In genomic region chr1:135085296-135085871, GRCm38 (mm10) we compare ENCODE assay signal across 11 mouse cellular contexts. TPM values are rescaled to one million over a fixed set of nuclear protein-coding genes. Genes with fewer than 3 reads are reported as not detected.
DNase-seq lines count a peak whose midpoint lies in the region; ATAC-seq and TF ChIP-seq lines count a peak whose summit lies in the region.
"Had no signal": no experiment of that assay in that cellular context is flagged by ENCODE, and none has a peak within 500 bp of the region (broad histone marks: within the 10 kb centered on the region; RNA-seq: fewer than 3 reads in every experiment).

No protein-coding gene starts in this region.

- no peak for TF ChIP-seq CTCF in stomach, postnatal 0 days (IDR thresholded peaks at IDR 0.05; ENCODE audit: low read depth)
- no peak for TF ChIP-seq CTCF in lung, adult 2 months (IDR thresholded peaks at IDR 0.05; ENCODE audit: insufficient read depth, low read length)

- no peaks in the 10 kb centered on the region for H3K36me3 ChIP-seq in lung, embryonic 15.5 days
- no peaks in the 10 kb centered on the region for H3K36me3 ChIP-seq in intestine, embryonic 16.5 days (ENCODE audit: control insufficient read depth, insufficient read depth, low read length)
- H3K36me3 ChIP-seq in stomach, postnatal 0 days (ENCODE audit: control insufficient read depth, insufficient read depth, low read length), result no peaks in the 10 kb centered on the region

- H3K4me1 ChIP-seq in lung, embryonic 15.5 days, result no peaks in the 10 kb centered on the region
- H3K4me1 ChIP-seq in intestine, embryonic 16.5 days (ENCODE audit: control insufficient read depth, insufficient read depth, low read length), result no peaks in the 10 kb centered on the region
- H3K4me1 ChIP-seq in stomach, postnatal 0 days (replicated peaks; ENCODE audit: control insufficient read depth, insufficient read depth), result no peaks in the 10 kb centered on the region
- no peaks in the 10 kb centered on the region for H3K4me1 ChIP-seq in lung, adult 2 months (ENCODE audit: control insufficient read depth, insufficient read depth, low read length)

- TF ChIP-seq EP300 in stomach, postnatal 0 days (optimal IDR thresholded peaks at IDR 0.05), result no peak

- no peaks in the 10 kb centered on the region for H3K9me3 ChIP-seq in lung, embryonic 15.5 days
- no peaks in the 10 kb centered on the region for H3K9me3 ChIP-seq in intestine, embryonic 16.5 days (ENCODE audit: control insufficient read depth, low read length)
- no peaks in the 10 kb centered on the region for H3K9me3 ChIP-seq in stomach, postnatal 0 days (ENCODE audit: control insufficient read depth, low read length)

- no peak for TF ChIP-seq POLR2A in lung, adult 2 months (IDR thresholded peaks at IDR 0.05; ENCODE audit: borderline replicate concordance, extremely low read depth, low read depth, low read length)

- intact Hi-C loops in left cerebral cortex, postnatal 14 days (cut with DNase I), result no loop called here

- peaks cover 39% of the 10 kb centered on the region for H3K27me3 ChIP-seq in lung, embryonic 15.5 days
- peaks cover 31% of the 10 kb centered on the region for H3K27me3 ChIP-seq in intestine, embryonic 16.5 days (replicated peaks; ENCODE audit: control insufficient read depth, insufficient read depth, low read length)
- H3K27me3 ChIP-seq in stomach, postnatal 0 days (ENCODE audit: control insufficient read depth, insufficient read depth, low read length), result no peaks in the 10 kb centered on the region

- H3K27ac ChIP-seq in lung, embryonic 15.5 days, result no peak overlapping the region
- no peak overlapping the region for H3K27ac ChIP-seq in intestine, embryonic 16.5 days (ENCODE audit: low read length)
- no peak overlapping the region for H3K27ac ChIP-seq in stomach, postnatal 0 days (replicated peaks)
- H3K27ac ChIP-seq: macrophage had no signal

- no peak overlapping the region for H3K4me3 ChIP-seq in lung, embryonic 15.5 days
- no peak overlapping the region for H3K4me3 ChIP-seq in intestine, embryonic 16.5 days (ENCODE audit: low read length)
- no peak overlapping the region for H3K4me3 ChIP-seq in stomach, postnatal 0 days (ENCODE audit: low read depth, low read length)
- no peak overlapping the region for H3K4me3 ChIP-seq in lung, adult 2 months (replicated peaks; ENCODE audit: extremely low read depth, low read depth, low read length)

- WGBS in lung, embryonic 15.5 days, result 12% methylated on average over 28 of the region's 28 CpGs
- WGBS in intestine, embryonic 16.5 days, result 13% methylated on average over 28 of the region's 28 CpGs
- WGBS in stomach, postnatal 0 days, result 15% methylated on average over 28 of the region's 28 CpGs
- 16% methylated on average over 27 of the region's 28 CpGs for WGBS in lung, adult 2 months

- no peak overlapping the region for H3K9ac ChIP-seq in lung, embryonic 15.5 days
- no peak overlapping the region for H3K9ac ChIP-seq in intestine, embryonic 16.5 days (ENCODE audit: low read depth, low read length)
- no peak overlapping the region for H3K9ac ChIP-seq in stomach, postnatal 0 days (ENCODE audit: low read length)

- no peak for ATAC-seq in lung, embryonic 15.5 days (ENCODE audit: borderline replicate concordance, extremely low read depth, low FRiP score, low TSS enrichment)
- peak; percentile 24 to 49; a peak in 3 of 4 replicates for ATAC-seq in hematopoietic stem cell, adult 5-6 weeks (replicated peaks in 1 of 2; ENCODE audit: insufficient read depth in 1 of 2, low FRiP score in 2 of 2, low TSS enrichment in 1 of 2, low read depth in 1 of 2, poor library complexity in 2 of 2, severe bottlenecking in 2 of 2)
- ATAC-seq in intestine, embryonic 16.5 days, result no peak
- ATAC-seq in stomach, postnatal 0 days (ENCODE audit: low FRiP score, low TSS enrichment), result no peak
- ATAC-seq in erythroid progenitor cell, adult 5-6 weeks (replicated peaks; ENCODE audit: low FRiP score, poor library complexity, severe bottlenecking), result no peak

- peak overlapping the region; percentile 12; the same call in 1 of the 2 replicates for H3K4me2 ChIP-seq in lung, embryonic 15.5 days
- 0 out of 2 replicates have a peak overlapping the region, but pooled peaks have one; percentile 6 for H3K4me2 ChIP-seq in intestine, embryonic 16.5 days (ENCODE audit: low read depth, low read length)
- peak overlapping the region; percentile 31; the same call in 1 of the 2 replicates for H3K4me2 ChIP-seq in stomach, postnatal 0 days (replicated peaks; ENCODE audit: low read depth)

- DNase-seq in lung, postnatal 36 days, result no peak
- no peak for DNase-seq in stomach, postnatal 0 days (ENCODE audit: low spot score)
- no peak for DNase-seq in left cerebral cortex, postnatal 14 days (ENCODE audit: low spot score in 2 of 2)
- no peak for DNase-seq in lung, adult 2 months
- DNase-seq: adrenal gland, adult 2 months; cerebellum, postnatal 10 days had no signal

RNA-seq across cellular contexts. Expression of gene Lgr6, which starts 19.7 kb away (rescaled TPM):
- polyA plus RNA-seq in lung, embryonic 15.5 days (2015; fragmentation: Nextera tagmentation; extraction: Ambion mirVana), result 11.6 and 12.8 TPM in 2 replicates
- not detected in 2 replicates for total RNA-seq in hematopoietic stem cell, adult 5-6 weeks (2017)
- polyA plus RNA-seq in intestine, embryonic 16.5 days (2015; fragmentation: Nextera tagmentation; extraction: Ambion mirVana), result 0.43 and 0.44 TPM in 2 replicates
- 0.35 and 1.0 TPM in 2 replicates for polyA plus RNA-seq in stomach, postnatal 0 days (2015; fragmentation: Nextera tagmentation; extraction: Ambion mirVana)
- total RNA-seq in erythroid progenitor cell, adult 5-6 weeks (2015; ENCODE audit: low replicate concordance), result not detected in 2 replicates
- not detected in 2 replicates for total RNA-seq in erythroid progenitor cell, adult 5-6 weeks (2017; ENCODE audit: low replicate concordance)
- total RNA-seq in left cerebral cortex, postnatal 14 days (2021), result 1 to 10 TPM; 2.7 TPM
- polyA plus RNA-seq in lung, adult 2 months (2012; rRNA removed), result 4.1 and 4.7 TPM in 2 replicates
- polyA plus RNA-seq: macrophage had no signal

RNA-seq across cellular contexts. Expression of gene Ptpn7, which starts 47.1 kb away (rescaled TPM):
- 2.9 and 5.8 TPM in 2 replicates for polyA plus RNA-seq in lung, embryonic 15.5 days (2015; fragmentation: Nextera tagmentation; extraction: Ambion mirVana)
- 78.6 and 80.0 TPM in 2 replicates for total RNA-seq in hematopoietic stem cell, adult 5-6 weeks (2017)
- 2.2 and 2.9 TPM in 2 replicates for polyA plus RNA-seq in intestine, embryonic 16.5 days (2015; fragmentation: Nextera tagmentation; extraction: Ambion mirVana)
- polyA plus RNA-seq in stomach, postnatal 0 days (2015; fragmentation: Nextera tagmentation; extraction: Ambion mirVana), result 0.32 and 0.46 TPM in 2 replicates
- total RNA-seq in erythroid progenitor cell, adult 5-6 weeks (2015; ENCODE audit: low replicate concordance), result 8.3 and 12.2 TPM in 2 replicates
- total RNA-seq in erythroid progenitor cell, adult 5-6 weeks (2017; ENCODE audit: low replicate concordance), result 10.8 and 11.9 TPM in 2 replicates
- total RNA-seq in left cerebral cortex, postnatal 14 days (2021), result under 1 TPM in 1 of 2 experiments, not detected in 1; 0.19 TPM
- 6.9 and 7.3 TPM in 2 replicates for polyA plus RNA-seq in lung, adult 2 months (2012; rRNA removed)

Comparison
In these comparisons a context has a peak if more than half of its experiments do, and no peak if none do; other contexts are left out.
1. ATAC-seq: peak in hematopoietic stem cell, adult 5-6 weeks (2 of 2); none in lung, embryonic 15.5 days (single experiment), intestine, embryonic 16.5 days (single experiment), stomach, postnatal 0 days (single experiment) and erythroid progenitor cell, adult 5-6 weeks (single experiment).
2. Peak in every context shown above with its lines, with median percentiles within 50 percentile points of each other: H3K4me2 ChIP-seq.